19 mouse cellular contexts compared by ENCODE assay signal in genomic region chr1:58903681-58904080, GRCm38 (mm10).
DNase-seq lines count a peak whose midpoint lies in the region; ATAC-seq lines count a peak whose summit lies in the region.
"Had no signal": no experiment of that assay in that cellular context is flagged by ENCODE, and none has a peak within 500 bp of the region (broad histone marks: within the 10 kb centered on the region; RNA-seq: fewer than 3 reads in every experiment).

No protein-coding gene starts in this region.

- H3K36me3 ChIP-seq in kidney, embryonic 15.5 days, result peaks cover 58% of the 10 kb centered on the region
- H3K36me3 ChIP-seq in intestine, embryonic 15.5 days, result peaks cover 3% of the 10 kb centered on the region; the same call in 1 of the 2 replicates
- peaks cover 87% of the 10 kb centered on the region for H3K36me3 ChIP-seq in liver, embryonic 12.5 days

- peak; percentile 21 for DNase-seq in kidney, adult 18-20 months
- DNase-seq in kidney, postnatal 36 days, result peak; percentile 24 to 56
- DNase-seq in lung, postnatal 14 days, result no peak
- DNase-seq: adrenal gland, postnatal 14 days; cerebellum, adult 18-20 months; cerebellum, adult 9-11 months; gastrocnemius, adult 2 months; gastrocnemius, postnatal 25 days; heart, adult 11 months; heart, postnatal 36 days had no signal

- no peaks in the 10 kb centered on the region for H3K9me3 ChIP-seq in kidney, embryonic 15.5 days (replicated peaks)
- H3K9me3 ChIP-seq in intestine, embryonic 15.5 days, result no peaks in the 10 kb centered on the region
- H3K9me3 ChIP-seq in liver, embryonic 12.5 days (replicated peaks), result no peaks in the 10 kb centered on the region
- H3K9me3 ChIP-seq: embryonic facial prominence, embryonic 10.5 days; forebrain, embryonic 10.5 days; heart, embryonic 13.5 days had no signal

- WGBS in kidney, embryonic 15.5 days, result 79% methylated on average over 9 of the region's 9 CpGs
- WGBS in intestine, embryonic 15.5 days, result 69% methylated on average over 9 of the region's 9 CpGs
- 86% methylated on average over 9 of the region's 9 CpGs for WGBS in liver, embryonic 12.5 days (ENCODE audit: insufficient replicate concordance)

- H3K9ac ChIP-seq in kidney, embryonic 15.5 days, result no peak overlapping the region
- no peak overlapping the region for H3K9ac ChIP-seq in intestine, embryonic 15.5 days
- H3K9ac ChIP-seq in liver, embryonic 12.5 days, result no peak overlapping the region
- H3K9ac ChIP-seq: heart, embryonic 13.5 days had no signal

- H3K4me1 ChIP-seq in kidney, embryonic 15.5 days, result no peaks in the 10 kb centered on the region
- no peaks in the 10 kb centered on the region for H3K4me1 ChIP-seq in intestine, embryonic 15.5 days (replicated peaks)
- no peaks in the 10 kb centered on the region for H3K4me1 ChIP-seq in liver, embryonic 12.5 days
- H3K4me1 ChIP-seq: embryonic facial prominence, embryonic 10.5 days; forebrain, embryonic 10.5 days; heart, embryonic 13.5 days had no signal

- H3K4me2 ChIP-seq in kidney, embryonic 15.5 days, result no peak overlapping the region
- no peak overlapping the region for H3K4me2 ChIP-seq in intestine, embryonic 15.5 days (replicated peaks)
- no peak overlapping the region for H3K4me2 ChIP-seq in liver, embryonic 12.5 days
- H3K4me2 ChIP-seq: heart, embryonic 13.5 days had no signal

- no peaks in the 10 kb centered on the region for H3K27me3 ChIP-seq in kidney, embryonic 15.5 days
- H3K27me3 ChIP-seq in intestine, embryonic 15.5 days (replicated peaks), result no peaks in the 10 kb centered on the region
- H3K27me3 ChIP-seq in liver, embryonic 12.5 days (replicated peaks), result no peaks in the 10 kb centered on the region
- H3K27me3 ChIP-seq: heart, embryonic 13.5 days had no signal

- no peak for ATAC-seq in kidney, embryonic 15.5 days (replicated peaks; ENCODE audit: low FRiP score)
- ATAC-seq in erythroid progenitor cell, adult 5-6 weeks (replicated peaks; ENCODE audit: low FRiP score, poor library complexity, severe bottlenecking), result peak; percentile 32; the same call in 1 of the 2 replicates
- ATAC-seq in intestine, embryonic 15.5 days, result no peak
- no peak for ATAC-seq in liver, embryonic 12.5 days
- ATAC-seq: activated CD4-positive, CD25-positive, alpha-beta regulatory T cell, adult 4 months; forebrain, embryonic 14.5 days had no signal

- H3K27ac ChIP-seq in kidney, embryonic 15.5 days, result no peak overlapping the region
- no peak overlapping the region for H3K27ac ChIP-seq in intestine, embryonic 15.5 days
- no peak overlapping the region for H3K27ac ChIP-seq in liver, embryonic 12.5 days
- H3K27ac ChIP-seq: embryonic facial prominence, embryonic 10.5 days; forebrain, embryonic 10.5 days; gastrocnemius, adult 2 months; heart, embryonic 13.5 days had no signal

- no peak overlapping the region for H3K4me3 ChIP-seq in kidney, embryonic 15.5 days (replicated peaks)
- H3K4me3 ChIP-seq in intestine, embryonic 15.5 days (replicated peaks), result no peak overlapping the region
- H3K4me3 ChIP-seq in liver, embryonic 12.5 days, result no peak overlapping the region
- H3K4me3 ChIP-seq: embryonic facial prominence, embryonic 10.5 days; forebrain, embryonic 10.5 days; gastrocnemius, adult 2 months; heart, embryonic 13.5 days had no signal
